Comparison of ENCODE assay signal across 7 mouse cellular contexts in the genomic region with DNA sequence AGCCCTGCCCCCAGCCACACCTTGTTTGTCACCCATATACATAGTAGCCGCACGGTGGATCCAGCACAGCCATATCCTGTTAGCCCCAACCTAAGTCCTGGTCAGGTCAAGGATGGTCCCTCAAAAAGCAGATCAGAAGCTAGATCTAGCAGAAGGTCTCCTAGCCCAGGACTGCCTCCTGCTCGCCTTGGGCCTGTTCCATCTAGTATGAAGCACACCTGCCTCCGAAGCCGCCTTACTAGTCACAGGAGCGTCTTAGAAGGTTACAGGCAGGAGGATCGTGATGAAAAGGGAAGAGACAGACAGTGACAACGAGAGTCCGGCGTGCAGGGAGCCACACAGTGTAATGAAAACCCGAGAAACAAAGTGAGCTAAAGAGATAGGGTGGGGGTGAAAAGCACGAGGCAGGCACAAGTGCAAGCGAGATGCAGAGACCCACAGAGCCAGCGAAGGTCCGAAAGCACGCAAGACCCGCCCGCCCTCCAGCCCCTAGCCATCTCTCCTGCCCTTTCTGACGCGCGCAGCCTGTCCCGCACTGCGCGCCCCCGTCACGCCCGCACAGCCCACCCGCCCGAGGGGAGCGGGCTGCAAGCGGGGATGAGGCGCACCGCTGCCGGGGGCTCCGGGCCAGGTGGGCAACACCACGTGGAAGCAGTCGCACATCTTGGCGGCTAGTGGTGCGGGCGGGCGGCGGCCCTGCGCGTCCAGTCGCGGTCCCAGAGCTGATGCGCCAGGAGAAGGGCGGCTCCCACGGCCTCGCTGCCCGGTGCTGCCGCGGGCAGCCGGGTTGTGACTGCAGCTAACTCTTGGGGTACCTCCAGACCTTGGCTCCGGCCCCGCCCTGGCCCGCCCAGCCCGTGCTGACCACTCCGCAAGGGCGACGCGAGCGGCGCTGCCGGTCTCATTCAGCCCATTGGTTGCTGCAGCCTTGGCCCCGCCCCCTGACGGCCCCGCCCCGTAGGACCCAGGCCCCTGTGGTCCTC. TPM values are rescaled to one million over a fixed set of nuclear protein-coding genes. Genes with fewer than 3 reads are reported as not detected.
DNase-seq lines count a peak whose midpoint lies in the region; ATAC-seq and TF ChIP-seq lines count a peak whose summit lies in the region.

A gene (minus strand): TSS at position 794 of the 983 bp plus-strand sequence.

- peaks cover 11% of the 10 kb centered on the region for H3K4me1 ChIP-seq in spleen, adult 2 months (ENCODE audit: control insufficient read depth, insufficient read depth, insufficient read length)
- H3K4me1 ChIP-seq in heart, embryonic 15.5 days (replicated peaks), result peaks cover 54% of the 10 kb centered on the region
- H3K4me1 ChIP-seq in limb, embryonic 15.5 days, result peaks cover 62% of the 10 kb centered on the region
- H3K4me1 ChIP-seq in olfactory bulb, adult 2 months (ENCODE audit: control insufficient read depth, insufficient read depth, low read length), result peaks cover 38% of the 10 kb centered on the region

- 8% methylated on average over 65 of the region's 69 CpGs for WGBS in spleen, adult 2 months
- 5% methylated on average over 61 of the region's 69 CpGs for WGBS in heart, embryonic 15.5 days
- 5% methylated on average over 64 of the region's 69 CpGs for whole genome bisulfite sequencing in limb, embryonic 15.5 days
- 5% methylated on average over 66 of the region's 69 CpGs for WGBS in olfactory bulb, adult 2 months

- TF ChIP-seq CTCF in spleen, adult 2 months (IDR thresholded peaks at IDR 0.05; ENCODE audit: extremely low read depth, insufficient read depth, insufficient read length, insufficient replicate concordance), result no peak
- TF ChIP-seq CTCF in olfactory bulb, adult 2 months (IDR thresholded peaks at IDR 0.05; ENCODE audit: insufficient read depth, low read depth, low read length), result no peak

- H3K9ac ChIP-seq in heart, embryonic 15.5 days, result peak within 1 kb of the TSS; percentile 52
- peak within 1 kb of the TSS; percentile 39 for H3K9ac ChIP-seq in limb, embryonic 15.5 days

- peaks cover 9% of the 10 kb centered on the region for H3K27me3 ChIP-seq in spleen, adult 2 months (ENCODE audit: control insufficient read depth, insufficient read depth, low read length)
- peaks cover 38% of the 10 kb centered on the region for H3K27me3 ChIP-seq in heart, embryonic 15.5 days
- H3K27me3 ChIP-seq in limb, embryonic 15.5 days, result peaks cover 20% of the 10 kb centered on the region

- no peak for ATAC-seq in heart, embryonic 15.5 days (replicated peaks; ENCODE audit: insufficient number of reproducible peaks, insufficient read depth, low FRiP score, low read depth)
- ATAC-seq in limb, embryonic 15.5 days (ENCODE audit: insufficient number of reproducible peaks, low FRiP score, low TSS enrichment, low read depth), result no peak; the same call in 1 of the 2 replicates

- TF ChIP-seq POLR2A in spleen, adult 2 months (IDR thresholded peaks at IDR 0.05; ENCODE audit: low read depth, low read length), result no peak
- no peak for TF ChIP-seq POLR2A in olfactory bulb, adult 2 months (IDR thresholded peaks at IDR 0.05; ENCODE audit: insufficient read depth, low read depth, low read length)

- no peaks in the 10 kb centered on the region for H3K9me3 ChIP-seq in heart, embryonic 15.5 days (replicated peaks)
- H3K9me3 ChIP-seq in limb, embryonic 15.5 days, result no peaks in the 10 kb centered on the region

- peak within 1 kb of the TSS; percentile 100 for H3K4me2 ChIP-seq in heart, embryonic 15.5 days
- H3K4me2 ChIP-seq in limb, embryonic 15.5 days, result peak within 1 kb of the TSS; percentile 99

- peak within 1 kb of the TSS; percentile 24; the same call in 1 of the 2 replicates for H3K4me3 ChIP-seq in spleen, adult 2 months (ENCODE audit: extremely low read depth, insufficient read depth, insufficient read length)
- H3K4me3 ChIP-seq in heart, embryonic 15.5 days, result peak within 1 kb of the TSS; percentile 57
- H3K4me3 ChIP-seq in limb, embryonic 15.5 days, result peak within 1 kb of the TSS; percentile 44
- peak within 1 kb of the TSS; percentile 55 for H3K4me3 ChIP-seq in olfactory bulb, adult 2 months (ENCODE audit: insufficient read depth, low read depth, low read length)

- H3K36me3 ChIP-seq in spleen, adult 2 months (ENCODE audit: control insufficient read depth, insufficient read depth, low read length), result no peaks in the 10 kb centered on the region
- no peaks in the 10 kb centered on the region for H3K36me3 ChIP-seq in heart, embryonic 15.5 days
- no peaks in the 10 kb centered on the region for H3K36me3 ChIP-seq in limb, embryonic 15.5 days

- no peak within 1 kb of the TSS for H3K27ac ChIP-seq in spleen, adult 2 months (ENCODE audit: insufficient read depth, low read length)
- H3K27ac ChIP-seq in heart, embryonic 15.5 days, result no peak within 1 kb of the TSS
- H3K27ac ChIP-seq in limb, embryonic 15.5 days, result no peak within 1 kb of the TSS
- no peak within 1 kb of the TSS for H3K27ac ChIP-seq in olfactory bulb, adult 2 months (ENCODE audit: insufficient read depth, low read depth, low read length)

- no peak for DNase-seq in spleen, adult 2 months (ENCODE audit: low read depth in 1 of 2, low spot score in 2 of 2)
- DNase-seq in spleen, postnatal 36 days (ENCODE audit: low spot score in 2 of 2), result no peak
- DNase-seq in embryo, embryonic 10.5 days (ENCODE audit: low spot score), result peak; percentile 85
- no peak for DNase-seq in frontal cortex, postnatal 36 days (ENCODE audit: low spot score in 2 of 2)

RNA-seq across cellular contexts. Expression of the gene that starts here (rescaled TPM):
- polyA plus RNA-seq in spleen, adult 2 months (2012; rRNA removed), result 0.46 and 0.83 TPM in 2 replicates
- polyA plus RNA-seq in heart, embryonic 15.5 days (2015; fragmentation: Nextera tagmentation; extraction: Ambion mirVana), result 2.1 and 2.4 TPM in 2 replicates
- polyA plus RNA-seq in limb, embryonic 15.5 days (2015; fragmentation: Nextera tagmentation; extraction: Ambion mirVana), result 9.4 and 9.8 TPM in 2 replicates
- not detected in 2 replicates for polyA plus RNA-seq in olfactory bulb, adult 2 months (2012; ENCODE audit: insufficient read depth, insufficient read length, low replicate concordance, missing spikeins)
